Mouse (Mus musculus): ENCODE data around the gene Gm12166. TPM values are rescaled to one million over a fixed set of nuclear protein-coding genes. Genes with fewer than 3 reads are reported as not detected.

Gene Gm12166
- polyA plus RNA-seq, 1 experiment from 2014 or later: 4.1 TPM

DNA sequence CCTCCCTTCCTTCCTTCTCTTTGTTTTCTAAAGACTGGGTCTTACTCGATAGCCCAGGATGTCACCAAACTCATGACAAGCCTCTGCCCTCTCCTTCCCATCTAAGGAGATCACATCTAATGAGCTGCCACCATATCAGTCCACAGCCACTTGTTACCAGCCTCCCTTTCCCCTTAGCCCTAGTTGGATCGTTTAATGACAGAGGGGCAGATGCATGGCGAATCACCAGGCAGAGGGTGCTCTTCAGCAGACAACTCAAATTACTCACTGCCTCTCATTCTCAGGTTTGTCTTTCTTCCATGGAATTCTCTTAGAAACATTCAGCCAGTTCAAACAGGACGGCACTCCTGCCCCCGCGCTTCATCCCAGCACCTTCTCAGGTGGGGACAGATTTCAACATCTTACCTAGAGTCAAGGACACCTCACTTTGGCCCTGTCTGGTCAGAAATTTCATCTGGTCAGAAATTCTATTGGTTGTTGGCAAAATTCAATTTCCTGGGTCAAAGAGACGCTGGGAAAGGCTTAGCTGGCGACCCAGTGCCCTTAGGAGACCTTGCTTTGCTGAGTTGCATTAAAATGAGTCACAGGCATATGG is 20.4 kb upstream of the Gm12166 start:
- Histone ChIP-seq H3K4me3 (no peak overlapping the region), H3K27me3 (no peaks in the 10 kb centered on the region), H3K9me3 (0 out of 2 replicates have a peak, but pooled peaks cover 6% of the 10 kb centered on the region), H3K4me1 (peaks cover 46% of the 10 kb centered on the region), H3K9ac (no peak overlapping the region), H3K4me2 (replicated peaks) (no peak overlapping the region), H3K27ac (peak overlapping the region; percentile 78; the same call in 1 of the 2 replicates), H3K36me3 (peaks cover 9% of the 10 kb centered on the region)
- WGBS: 48% methylated on average over 8 of the region's 8 CpGs
- ATAC-seq (ENCODE audit: insufficient number of reproducible peaks, insufficient read depth, low FRiP score, low TSS enrichment): no peak

DNA sequence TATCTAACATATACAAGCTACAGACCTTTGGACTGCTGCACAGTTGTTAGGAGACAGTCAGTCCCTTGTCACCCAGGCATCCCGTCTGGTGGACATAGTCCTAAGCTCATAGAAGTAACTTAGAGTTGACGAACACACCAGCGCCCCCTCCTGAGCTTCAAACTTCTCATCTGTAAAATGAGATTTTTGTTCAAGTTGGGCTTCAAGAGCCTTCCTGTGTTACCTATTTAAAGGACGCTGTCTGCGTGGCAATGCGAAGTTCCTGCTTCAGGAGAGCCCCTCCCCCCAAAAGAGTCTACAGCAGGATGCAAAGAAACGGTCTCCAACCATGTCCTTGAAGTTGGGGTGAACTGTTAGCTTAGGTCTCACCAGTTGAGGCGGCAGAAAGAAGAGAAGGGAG is 18.7 kb upstream of the Gm12166 start:
- H3K9me3 ChIP-seq: no peaks in the 10 kb centered on the region
- ATAC-seq (ENCODE audit: insufficient number of reproducible peaks, insufficient read depth, low FRiP score, low TSS enrichment): no peak
- no peak overlapping the region for H3K4me2 ChIP-seq (replicated peaks)
- no peak overlapping the region for H3K4me3 ChIP-seq
- peaks cover 10% of the 10 kb centered on the region; the same call in 1 of the 2 replicates for H3K36me3 ChIP-seq
- peaks cover 46% of the 10 kb centered on the region for H3K4me1 ChIP-seq
- WGBS: 63% methylated on average over 8 of the region's 8 CpGs
- H3K27me3 ChIP-seq: no peaks in the 10 kb centered on the region
- no peak overlapping the region for H3K27ac ChIP-seq
- no peak overlapping the region for H3K9ac ChIP-seq

DNA sequence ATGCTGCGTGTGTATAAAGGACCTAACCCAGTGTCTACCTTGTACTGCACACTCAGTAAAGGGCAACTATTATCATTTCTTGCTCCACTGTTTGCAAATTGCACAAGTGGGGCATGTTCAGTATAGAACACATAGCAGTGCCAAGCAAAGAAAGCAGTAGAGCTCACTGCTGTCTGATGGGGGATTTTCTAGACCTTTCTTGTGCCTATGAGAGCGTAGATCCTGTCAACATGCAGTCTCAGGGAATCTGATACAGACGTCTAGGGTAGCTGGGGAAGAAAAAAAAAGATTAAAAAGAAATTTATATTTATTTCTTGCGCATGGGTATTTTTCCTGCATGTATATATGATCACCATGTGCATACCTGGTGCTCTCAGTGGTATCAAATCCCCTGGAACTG is 18.0 kb upstream of the Gm12166 start:
- 77% methylated on average over 4 of the region's 4 CpGs for WGBS
- Histone ChIP-seq H3K4me3 (no peak overlapping the region), H3K4me1 (peaks cover 48% of the 10 kb centered on the region)

DNA sequence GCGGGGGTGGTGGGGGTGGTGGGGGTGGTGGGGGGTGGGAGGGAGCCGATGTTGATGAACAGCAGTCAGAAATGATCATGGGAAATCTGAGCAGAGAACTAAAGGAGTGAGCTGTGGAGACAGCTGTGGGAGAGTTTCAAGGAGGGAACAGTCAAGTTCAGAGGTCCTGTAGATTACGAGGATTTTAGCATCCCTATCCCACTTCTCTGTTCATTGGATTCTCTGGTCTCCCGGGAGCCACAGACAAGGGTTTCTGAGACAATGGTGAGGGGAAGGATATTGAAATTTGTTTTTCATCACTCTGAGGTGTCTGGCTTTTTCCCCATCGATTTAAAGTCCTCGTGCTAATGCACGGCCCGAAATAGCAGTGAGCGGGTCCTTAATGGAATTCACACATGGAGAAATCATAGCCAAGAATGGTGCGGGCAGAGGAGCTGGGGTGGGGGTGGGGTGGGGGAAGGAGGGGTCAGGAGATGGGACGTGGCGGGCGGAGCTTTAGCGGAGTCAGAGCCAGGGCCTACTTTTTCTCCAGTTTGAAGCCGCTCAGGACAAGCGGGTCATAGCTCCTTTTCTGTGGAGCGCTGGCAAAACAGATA is 17.4 kb upstream of the Gm12166 start:
- H3K4me2 ChIP-seq (replicated peaks): peak overlapping the region; percentile 29
- peak overlapping the region; percentile 91 for H3K27ac ChIP-seq
- ATAC-seq (ENCODE audit: insufficient number of reproducible peaks, insufficient read depth, low FRiP score, low TSS enrichment): no peak
- peaks cover 55% of the 10 kb centered on the region for H3K4me1 ChIP-seq
- no peaks in the 10 kb centered on the region for H3K9me3 ChIP-seq
- H3K9ac ChIP-seq: no peak overlapping the region
- H3K4me3 ChIP-seq: no peak overlapping the region
- 0 out of 2 replicates have a peak, but pooled peaks cover 10% of the 10 kb centered on the region for H3K36me3 ChIP-seq
- H3K27me3 ChIP-seq: no peaks in the 10 kb centered on the region
- WGBS: 17% methylated on average over 17 of the region's 17 CpGs

More for the DNA sequence above, 18.0 kb upstream of the Gm12166 start:
- no peak overlapping the region for H3K9ac ChIP-seq
- H3K36me3 ChIP-seq: peaks cover 10% of the 10 kb centered on the region; the same call in 1 of the 2 replicates
- H3K4me2 ChIP-seq (replicated peaks): no peak overlapping the region
- no peaks in the 10 kb centered on the region for H3K9me3 ChIP-seq
- peak overlapping the region; percentile 91 for H3K27ac ChIP-seq
- no peak for ATAC-seq (ENCODE audit: insufficient number of reproducible peaks, insufficient read depth, low FRiP score, low TSS enrichment)
- H3K27me3 ChIP-seq: no peaks in the 10 kb centered on the region

DNA sequence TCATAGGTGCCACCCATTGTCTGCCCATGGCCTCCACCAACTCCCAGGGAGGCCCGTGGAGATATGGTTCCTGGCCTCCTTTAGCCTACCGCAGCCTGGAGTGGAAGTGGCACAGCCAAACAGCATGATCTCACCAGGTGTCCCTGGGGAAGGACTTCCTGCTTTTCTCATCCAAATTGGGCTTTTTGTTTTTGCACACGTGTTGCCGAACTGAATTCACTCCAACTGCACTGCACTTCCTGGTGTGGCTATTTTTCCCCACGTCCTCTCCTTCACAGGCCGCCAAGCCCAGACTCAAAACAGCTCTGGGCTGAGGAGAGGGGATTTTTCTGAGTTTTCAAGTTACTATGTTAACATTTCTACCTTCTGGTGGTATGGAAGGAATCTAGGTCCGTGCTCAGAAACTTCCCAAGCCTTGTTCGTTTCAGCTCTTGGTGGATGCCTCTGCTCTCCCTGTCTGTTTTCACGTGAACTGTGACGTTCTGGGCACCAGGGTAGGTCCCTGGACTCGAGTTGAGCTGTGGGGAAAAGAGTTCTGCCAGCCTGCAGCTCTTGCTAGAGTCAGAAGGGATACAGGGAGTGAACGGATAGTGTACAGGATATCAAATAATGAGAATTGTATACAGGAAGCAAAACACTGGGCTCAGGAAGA is 16.8 kb upstream of the Gm12166 start:
- no peaks in the 10 kb centered on the region for H3K9me3 ChIP-seq
- 0 out of 2 replicates have a peak, but pooled peaks cover 10% of the 10 kb centered on the region for H3K36me3 ChIP-seq
- no peak for ATAC-seq (ENCODE audit: insufficient number of reproducible peaks, insufficient read depth, low FRiP score, low TSS enrichment)
- peak overlapping the region; percentile 29 for H3K4me2 ChIP-seq (replicated peaks)
- H3K4me3 ChIP-seq: no peak overlapping the region
- peak overlapping the region; percentile 91 for H3K27ac ChIP-seq
- 24% methylated on average over 12 of the region's 12 CpGs for WGBS
- H3K27me3 ChIP-seq: no peaks in the 10 kb centered on the region
- H3K4me1 ChIP-seq: peaks cover 56% of the 10 kb centered on the region
- no peak overlapping the region for H3K9ac ChIP-seq

DNA sequence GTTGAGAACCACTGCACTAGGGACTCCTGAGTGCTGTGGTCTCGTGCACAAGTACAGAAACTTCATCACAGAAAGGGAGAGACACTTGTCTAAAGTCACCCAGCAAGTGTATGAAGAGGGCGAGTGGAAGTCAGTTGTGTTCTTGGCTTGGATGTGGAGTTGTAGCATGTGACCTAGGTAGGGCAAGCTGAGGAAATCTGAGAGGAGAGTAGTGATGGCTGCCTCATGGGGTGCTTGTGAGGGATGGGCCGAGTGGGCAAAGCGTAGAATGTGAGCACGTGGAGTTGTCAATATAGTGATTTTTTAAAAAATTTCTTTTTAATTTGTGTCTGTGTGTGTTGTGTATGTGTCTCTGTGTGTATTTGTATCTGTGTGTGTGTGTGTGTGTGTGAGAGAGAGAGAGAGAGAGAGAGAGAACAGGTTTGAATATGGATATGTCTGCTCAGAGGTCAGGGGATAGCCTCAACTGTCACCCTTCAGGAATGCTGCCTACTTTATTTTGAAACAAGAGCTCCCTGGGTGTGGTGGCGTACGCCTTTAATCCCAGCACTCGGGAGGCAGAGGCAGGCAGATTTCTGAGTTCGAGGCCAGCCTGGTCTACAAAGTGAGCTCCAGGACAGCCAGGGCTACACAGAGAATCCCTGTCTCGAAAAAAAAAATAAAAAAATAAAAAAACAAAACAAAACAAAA is 15.4 kb upstream of the Gm12166 start:
- Histone ChIP-seq H3K27ac (no peak overlapping the region), H3K36me3 (0 out of 2 replicates have a peak, but pooled peaks cover 15% of the 10 kb centered on the region), H3K4me1 (peaks cover 43% of the 10 kb centered on the region), H3K4me3 (no peak overlapping the region), H3K9me3 (no peaks in the 10 kb centered on the region), H3K4me2 (replicated peaks) (no peak overlapping the region), H3K27me3 (no peaks in the 10 kb centered on the region), H3K9ac (no peak overlapping the region)
- ATAC-seq (ENCODE audit: insufficient number of reproducible peaks, insufficient read depth, low FRiP score, low TSS enrichment): no peak
- WGBS: 90% methylated on average over 10 of the region's 10 CpGs

DNA sequence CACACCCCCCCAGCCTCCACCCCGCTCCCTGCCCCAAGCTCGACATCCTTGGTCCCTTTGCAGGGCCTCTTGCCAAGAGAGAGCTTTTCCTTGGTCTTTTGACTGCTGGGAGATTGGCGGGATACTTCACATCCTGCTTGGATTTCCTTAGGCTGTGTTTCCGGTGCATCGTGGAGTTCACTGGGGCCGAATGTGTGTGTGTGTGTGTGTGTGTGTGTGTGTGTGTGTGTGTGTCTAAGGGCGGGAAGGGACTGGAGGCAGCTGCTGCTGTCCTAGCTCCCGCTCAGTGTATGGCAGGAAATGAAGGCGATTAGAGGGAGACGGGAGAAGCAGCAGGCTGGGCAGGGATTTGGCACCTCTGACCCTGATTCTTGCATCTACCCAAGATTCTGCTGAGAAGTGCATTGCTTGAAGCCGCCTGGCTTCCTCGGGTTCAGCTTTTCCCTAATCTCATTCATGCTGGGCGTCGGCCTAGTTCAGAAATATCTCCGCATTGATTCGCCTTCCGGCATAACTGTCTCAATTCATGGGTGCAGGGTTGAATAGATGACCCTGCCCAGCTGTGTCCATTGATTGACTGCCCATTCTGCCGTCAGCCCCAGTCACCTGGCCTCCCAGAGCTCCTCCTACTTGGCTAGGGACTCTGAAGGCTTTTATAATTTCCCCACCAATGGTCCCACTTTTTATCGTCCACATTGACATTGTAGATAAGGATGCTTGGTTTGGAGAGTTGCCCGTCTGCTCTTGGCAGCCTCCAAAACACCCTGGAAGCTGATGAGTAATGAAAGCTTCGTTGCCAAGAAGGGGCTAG is 13.3 kb upstream of the Gm12166 start:
- H3K36me3 ChIP-seq: 0 out of 2 replicates have a peak, but pooled peaks cover 32% of the 10 kb centered on the region
- no peak for ATAC-seq (ENCODE audit: insufficient number of reproducible peaks, insufficient read depth, low FRiP score, low TSS enrichment)
- H3K27me3 ChIP-seq: no peaks in the 10 kb centered on the region
- peaks cover 29% of the 10 kb centered on the region for H3K4me1 ChIP-seq
- H3K4me2 ChIP-seq (replicated peaks): no peak overlapping the region
- peak overlapping the region; percentile 16; the same call in 1 of the 2 replicates for H3K9ac ChIP-seq
- H3K9me3 ChIP-seq: no peaks in the 10 kb centered on the region
- H3K27ac ChIP-seq: 0 out of 2 replicates have a peak overlapping the region, but pooled peaks have one; percentile 32
- WGBS: 48% methylated on average over 20 of the region's 21 CpGs
- H3K4me3 ChIP-seq: no peak overlapping the region

DNA sequence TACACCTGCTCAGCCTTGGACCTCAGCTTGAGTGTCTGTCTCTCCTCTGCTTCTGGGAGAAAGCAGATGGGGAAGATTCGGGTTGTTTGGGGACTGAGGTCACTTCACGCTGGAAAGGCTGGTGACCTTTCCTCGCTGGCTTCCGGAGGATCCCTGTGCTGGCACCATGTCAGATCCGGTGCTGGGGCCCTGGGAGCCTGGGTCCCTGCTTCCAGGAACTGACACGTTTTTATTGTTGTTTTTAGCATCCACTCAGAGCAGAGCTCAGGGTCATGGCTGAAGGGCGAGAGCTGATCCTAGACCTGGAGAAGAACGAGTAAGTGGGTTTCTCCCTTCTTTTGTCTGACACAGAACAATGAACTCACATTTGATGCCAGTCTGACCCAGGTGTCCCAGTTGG is 12.6 kb upstream of the Gm12166 start:
- Histone ChIP-seq H3K4me1 (peaks cover 22% of the 10 kb centered on the region), H3K9me3 (no peaks in the 10 kb centered on the region), H3K27me3 (no peaks in the 10 kb centered on the region), H3K36me3 (0 out of 2 replicates have a peak, but pooled peaks cover 32% of the 10 kb centered on the region), H3K27ac (0 out of 2 replicates have a peak overlapping the region, but pooled peaks have one; percentile 32), H3K4me2 (replicated peaks) (no peak overlapping the region), H3K4me3 (no peak overlapping the region), H3K9ac (peak overlapping the region; percentile 16; the same call in 1 of the 2 replicates)
- 54% methylated on average over 8 of the region's 8 CpGs for WGBS
- no peak for ATAC-seq (ENCODE audit: insufficient number of reproducible peaks, insufficient read depth, low FRiP score, low TSS enrichment)

DNA sequence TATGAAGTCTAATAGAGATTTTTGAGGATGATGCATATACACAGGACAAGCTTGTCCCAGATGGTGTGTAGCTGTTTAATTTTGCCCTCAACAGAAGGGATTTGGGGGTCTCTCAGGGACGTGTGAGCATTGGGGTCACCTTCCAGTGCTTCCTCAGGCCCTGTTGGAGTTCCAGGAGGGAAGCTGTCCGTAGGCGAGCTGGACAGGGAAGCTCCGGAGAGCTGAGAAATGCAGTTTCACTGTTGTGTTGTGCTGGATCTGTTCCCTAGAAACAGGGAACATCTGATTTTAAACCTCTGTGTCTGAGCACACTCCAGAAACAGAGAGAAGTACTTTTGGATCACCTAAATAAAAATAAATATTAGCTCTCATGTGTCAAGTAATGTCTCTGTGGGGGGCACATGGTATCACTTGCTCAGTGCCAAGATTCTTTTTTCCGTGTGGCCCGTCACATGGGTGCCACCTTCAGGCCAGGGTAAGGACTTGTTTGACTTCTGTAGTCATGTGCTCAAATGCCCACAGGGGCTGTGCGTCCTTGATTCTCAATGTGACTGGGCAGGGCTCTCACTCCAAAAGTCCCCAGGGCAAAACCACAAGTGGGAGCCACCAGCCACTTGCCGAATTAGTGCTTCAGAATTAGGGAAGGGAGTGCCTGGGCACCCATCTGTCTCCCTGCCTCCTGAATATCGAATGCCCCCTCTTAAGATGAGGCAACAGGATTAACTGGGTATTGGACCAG is 11.0 kb upstream of the Gm12166 start:
- 0 out of 2 replicates have a peak overlapping the region, but pooled peaks have one; percentile 17 for H3K27ac ChIP-seq

DNA sequence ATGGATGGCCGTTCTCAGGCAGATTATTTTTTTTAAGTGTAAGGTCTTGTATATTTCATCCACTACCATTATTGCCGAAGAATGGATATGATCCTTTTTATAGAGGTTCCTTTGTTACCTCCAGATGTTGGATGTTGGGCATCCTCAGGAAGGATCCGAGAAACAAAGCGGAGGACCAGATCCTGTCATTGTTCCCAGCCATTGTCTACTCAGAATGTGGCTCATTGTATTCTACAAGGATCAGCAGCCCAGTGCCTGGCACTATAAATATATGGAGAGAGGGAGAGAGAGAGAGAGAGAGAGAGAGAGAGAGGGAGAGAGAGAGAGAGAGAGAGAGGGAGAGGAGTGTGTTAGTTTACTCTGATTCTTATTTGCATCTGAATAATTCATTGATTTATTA is 10.4 kb upstream of the Gm12166 start:
- no peak overlapping the region for H3K9ac ChIP-seq
- H3K9me3 ChIP-seq: no peaks in the 10 kb centered on the region
- ATAC-seq (ENCODE audit: insufficient number of reproducible peaks, insufficient read depth, low FRiP score, low TSS enrichment): no peak
- no peaks in the 10 kb centered on the region for H3K27me3 ChIP-seq
- peaks cover 10% of the 10 kb centered on the region for H3K4me1 ChIP-seq
- H3K4me3 ChIP-seq: no peak overlapping the region
- no peak overlapping the region for H3K4me2 ChIP-seq (replicated peaks)
- no peak overlapping the region for H3K27ac ChIP-seq
- WGBS: 76% methylated on average over 4 of the region's 4 CpGs
- H3K36me3 ChIP-seq: 0 out of 2 replicates have a peak, but pooled peaks cover 31% of the 10 kb centered on the region

More for the DNA sequence above, 11.0 kb upstream of the Gm12166 start:
- ATAC-seq (ENCODE audit: insufficient number of reproducible peaks, insufficient read depth, low FRiP score, low TSS enrichment): no peak
- no peak overlapping the region for H3K4me3 ChIP-seq
- 62% methylated on average over 9 of the region's 9 CpGs for WGBS
- H3K4me1 ChIP-seq: peaks cover 10% of the 10 kb centered on the region
- H3K27me3 ChIP-seq: no peaks in the 10 kb centered on the region
- H3K9me3 ChIP-seq: no peaks in the 10 kb centered on the region
- no peak overlapping the region for H3K9ac ChIP-seq
- H3K4me2 ChIP-seq (replicated peaks): no peak overlapping the region
- H3K36me3 ChIP-seq: 0 out of 2 replicates have a peak, but pooled peaks cover 32% of the 10 kb centered on the region
